Mouse (Mus musculus): ENCODE measurements around the gene 5730480H06Rik. TPM values are rescaled to one million over a fixed set of nuclear protein-coding genes. Genes with fewer than 3 reads are reported as not detected.
A peak's percentile ranks its signal among the peaks of the same experiment; 100 is the strongest.

The 5730480H06Rik gene
- total and polyA plus RNA-seq, 2 experiments from 2014 or later = 13.9 to 17.1 TPM

DNA sequence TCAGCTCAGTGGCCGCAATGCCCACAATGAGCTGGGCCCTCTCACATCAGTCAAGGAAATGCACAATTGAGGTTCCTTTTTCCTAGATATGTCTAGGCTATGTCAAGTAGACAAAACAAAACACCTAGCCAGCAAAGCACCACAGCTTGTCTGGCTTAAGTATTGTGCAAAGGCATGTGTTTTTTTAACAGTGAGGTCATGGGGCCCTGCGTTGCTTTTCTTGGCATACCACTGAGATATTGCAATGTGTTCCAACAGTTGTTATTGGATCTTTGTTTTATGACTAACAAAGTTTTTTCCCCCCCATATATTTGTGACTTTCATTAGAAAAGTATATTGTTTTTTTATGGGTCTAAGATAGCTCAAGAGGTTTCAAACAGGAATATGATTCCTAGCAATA, 92.0 kb downstream of the 5730480H06Rik start:
- no peaks in the 10 kb centered on the region for H3K36me3 ChIP-seq (ENCODE audit: insufficient read depth)
- H3K4me3 ChIP-seq (ENCODE audit: low read depth, low read length) = no peak overlapping the region
- 94% methylated on average over 2 of the region's 2 CpGs for WGBS
- DNase-seq (no peak), ATAC-seq (no peak)
- TF ChIP-seq CTCF (IDR thresholded peaks at IDR 0.05; ENCODE audit: low read depth) = no peak
- no peaks in the 10 kb centered on the region for H3K27me3 ChIP-seq (ENCODE audit: insufficient read depth, low read length)
- no peak overlapping the region for H3K4me2 ChIP-seq (ENCODE audit: low read depth)
- H3K9ac ChIP-seq = no peak overlapping the region
- no peaks in the 10 kb centered on the region for H3K9me3 ChIP-seq (ENCODE audit: low read length)
- no peaks in the 10 kb centered on the region for H3K4me1 ChIP-seq (ENCODE audit: insufficient read depth)
- H3K27ac ChIP-seq (ENCODE audit: low read depth, low read length) = no peak overlapping the region

DNA sequence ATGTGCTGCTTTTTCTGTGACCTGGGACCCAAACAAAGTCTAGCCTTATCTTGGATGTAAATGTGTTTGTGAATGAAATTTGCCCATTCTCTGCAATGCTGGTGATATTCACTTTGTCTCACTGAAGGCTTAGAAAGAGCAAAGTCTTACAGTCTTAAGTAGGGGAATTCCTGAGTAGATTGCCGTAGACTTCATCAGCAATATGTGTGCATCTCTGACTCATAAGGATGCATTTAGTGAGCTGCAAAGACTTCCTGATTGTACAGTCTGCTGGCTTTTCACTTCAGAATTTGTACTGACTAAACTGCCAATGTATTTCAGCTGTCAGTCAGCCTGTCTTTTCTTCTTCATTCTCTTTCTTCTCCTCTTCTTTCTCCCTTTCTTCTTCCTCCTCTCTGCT, 94.2 kb downstream of the 5730480H06Rik start:
- Histone ChIP-seq H3K27me3 (ENCODE audit: insufficient read depth, low read length) (no peaks in the 10 kb centered on the region), H3K36me3 (ENCODE audit: insufficient read depth) (no peaks in the 10 kb centered on the region), H3K4me1 (ENCODE audit: insufficient read depth) (no peaks in the 10 kb centered on the region), H3K9ac (no peak overlapping the region), H3K4me3 (ENCODE audit: low read depth, low read length) (no peak overlapping the region), H3K9me3 (ENCODE audit: low read length) (no peaks in the 10 kb centered on the region), H3K27ac (ENCODE audit: low read depth, low read length) (no peak overlapping the region), H3K4me2 (ENCODE audit: low read depth) (no peak overlapping the region)
- 82% methylated on average over 1 of the region's 1 CpGs for WGBS
- ATAC-seq (no peak), DNase-seq (no peak)
- TF ChIP-seq CTCF (IDR thresholded peaks at IDR 0.05; ENCODE audit: low read depth) = no peak

GRCm38 (mm10) chr5:48430459-48430858, 102.7 kb downstream of the 5730480H06Rik start:
- Histone ChIP-seq H3K4me1 (ENCODE audit: insufficient read depth) (no peaks in the 10 kb centered on the region), H3K36me3 (ENCODE audit: insufficient read depth) (no peaks in the 10 kb centered on the region), H3K9me3 (ENCODE audit: low read length) (no peaks in the 10 kb centered on the region), H3K27me3 (ENCODE audit: insufficient read depth, low read length) (no peaks in the 10 kb centered on the region), H3K4me3 (ENCODE audit: low read depth, low read length) (no peak overlapping the region), H3K4me2 (ENCODE audit: low read depth) (no peak overlapping the region), H3K27ac (ENCODE audit: low read depth, low read length) (no peak overlapping the region), H3K9ac (no peak overlapping the region)
- DNase-seq (peak; percentile 68), ATAC-seq (peak; percentile 66)
- peak; percentile 74 for TF ChIP-seq CTCF (IDR thresholded peaks at IDR 0.05; ENCODE audit: low read depth)

DNA sequence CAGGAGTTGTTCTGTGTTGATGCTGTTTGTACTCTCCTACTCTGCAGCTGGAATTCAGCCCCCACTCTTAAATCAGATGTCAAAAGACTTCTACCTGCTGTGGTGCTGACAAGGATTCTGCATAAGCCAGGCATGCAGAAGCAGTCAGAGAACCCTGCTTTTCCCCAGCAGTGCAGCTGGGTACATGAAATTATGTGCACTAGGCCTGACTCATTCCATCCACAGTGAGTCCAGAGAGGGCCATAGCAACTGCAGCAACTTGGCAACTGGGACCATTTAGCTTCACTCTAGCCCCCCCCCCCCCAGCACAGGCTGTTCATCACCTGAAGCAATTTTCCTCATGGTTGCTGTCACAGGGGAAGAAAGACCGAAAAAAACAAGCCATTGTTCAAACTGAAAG, 121.1 kb downstream of the 5730480H06Rik start:
- H3K4me3 ChIP-seq (ENCODE audit: low read depth, low read length) = no peak overlapping the region

GRCm38 (mm10) chr5:48460221-48460620, 132.5 kb downstream of the 5730480H06Rik start:
- Histone ChIP-seq H3K4me3 (ENCODE audit: low read depth, low read length) (no peak overlapping the region), H3K4me2 (ENCODE audit: low read depth) (no peak overlapping the region), H3K36me3 (ENCODE audit: insufficient read depth) (no peaks in the 10 kb centered on the region), H3K4me1 (ENCODE audit: insufficient read depth) (no peaks in the 10 kb centered on the region), H3K27me3 (ENCODE audit: insufficient read depth, low read length) (no peaks in the 10 kb centered on the region), H3K27ac (ENCODE audit: low read depth, low read length) (no peak overlapping the region), H3K9ac (no peak overlapping the region), H3K9me3 (ENCODE audit: low read length) (no peaks in the 10 kb centered on the region)
- ATAC-seq = peak; percentile 47; the same call in 1 of the 2 replicates
- WGBS = 76% methylated on average over 2 of the region's 2 CpGs
- DNase-seq = no peak
- no peak for TF ChIP-seq CTCF (IDR thresholded peaks at IDR 0.05; ENCODE audit: low read depth)

More for the DNA sequence above, 121.1 kb downstream of the 5730480H06Rik start:
- Histone ChIP-seq H3K27ac (ENCODE audit: low read depth, low read length) (no peak overlapping the region), H3K9ac (no peak overlapping the region), H3K27me3 (ENCODE audit: insufficient read depth, low read length) (no peaks in the 10 kb centered on the region), H3K36me3 (ENCODE audit: insufficient read depth) (no peaks in the 10 kb centered on the region), H3K9me3 (ENCODE audit: low read length) (no peaks in the 10 kb centered on the region), H3K4me1 (ENCODE audit: insufficient read depth) (no peaks in the 10 kb centered on the region), H3K4me2 (ENCODE audit: low read depth) (no peak overlapping the region)
- DNase-seq (no peak), ATAC-seq (no peak)
- WGBS = 88% methylated on average over 1 of the region's 1 CpGs
- TF ChIP-seq CTCF (IDR thresholded peaks at IDR 0.05; ENCODE audit: low read depth) = no peak
